Mouse (Mus musculus): ENCODE results near the gene Cdk7. TPM values are rescaled to one million over a fixed set of nuclear protein-coding genes. Genes with fewer than 3 reads are reported as not detected.
A peak's percentile ranks its signal among the peaks of the same experiment; 100 is the strongest.

Cdk7 gene
- polyA plus RNA-seq, 1 experiment from 2014 or later: 111 TPM

- no peak for ATAC-seq (ENCODE audit: low FRiP score, low TSS enrichment)
- no peaks in the 10 kb centered on the region for H3K4me1 ChIP-seq (ENCODE audit: control insufficient read depth, insufficient read depth, low read length)
- no peak overlapping the region for H3K4me2 ChIP-seq (replicated peaks; ENCODE audit: low read depth, low read length)
- H3K27ac ChIP-seq (ENCODE audit: low read depth, low read length): no peak overlapping the region
- WGBS: 85% methylated on average over 8 of the region's 8 CpGs
- H3K9me3 ChIP-seq (ENCODE audit: control insufficient read depth, low read length): no peaks in the 10 kb centered on the region
- no peaks in the 10 kb centered on the region for H3K27me3 ChIP-seq (ENCODE audit: control insufficient read depth, insufficient read depth, low read length)
- H3K9ac ChIP-seq (ENCODE audit: low read depth, low read length): no peak overlapping the region
- H3K36me3 ChIP-seq (ENCODE audit: control insufficient read depth, insufficient read depth, low read length): no peaks in the 10 kb centered on the region
- no peak overlapping the region for H3K4me3 ChIP-seq (ENCODE audit: low read length)
Observed at GRCm38 (mm10) chr13:100752529-100752928, 21.8 kb upstream of the Cdk7 start.

GRCm38 (mm10) chr13:100751402-100751801 is 20.7 kb upstream of the Cdk7 start:
- no peak overlapping the region for H3K4me3 ChIP-seq (ENCODE audit: low read length)
- no peak for ATAC-seq (ENCODE audit: low FRiP score, low TSS enrichment)
- H3K36me3 ChIP-seq (ENCODE audit: control insufficient read depth, insufficient read depth, low read length): no peaks in the 10 kb centered on the region
- H3K9ac ChIP-seq (ENCODE audit: low read depth, low read length): no peak overlapping the region
- no peaks in the 10 kb centered on the region for H3K9me3 ChIP-seq (ENCODE audit: control insufficient read depth, low read length)
- WGBS: 84% methylated on average over 3 of the region's 3 CpGs
- H3K27me3 ChIP-seq (ENCODE audit: control insufficient read depth, insufficient read depth, low read length): no peaks in the 10 kb centered on the region
- H3K4me1 ChIP-seq (ENCODE audit: control insufficient read depth, insufficient read depth, low read length): no peaks in the 10 kb centered on the region
- H3K27ac ChIP-seq (ENCODE audit: low read depth, low read length): no peak overlapping the region
- H3K4me2 ChIP-seq (replicated peaks; ENCODE audit: low read depth, low read length): no peak overlapping the region

GRCm38 (mm10) chr13:100750799-100751198 is 20.1 kb upstream of the Cdk7 start:
- no peaks in the 10 kb centered on the region for H3K4me1 ChIP-seq (ENCODE audit: control insufficient read depth, insufficient read depth, low read length)
- H3K27me3 ChIP-seq (ENCODE audit: control insufficient read depth, insufficient read depth, low read length): no peaks in the 10 kb centered on the region
- no peak overlapping the region for H3K27ac ChIP-seq (ENCODE audit: low read depth, low read length)
- H3K9ac ChIP-seq (ENCODE audit: low read depth, low read length): no peak overlapping the region
- H3K4me2 ChIP-seq (replicated peaks; ENCODE audit: low read depth, low read length): no peak overlapping the region
- 61% methylated on average over 5 of the region's 5 CpGs for WGBS
- no peaks in the 10 kb centered on the region for H3K36me3 ChIP-seq (ENCODE audit: control insufficient read depth, insufficient read depth, low read length)
- ATAC-seq (ENCODE audit: low FRiP score, low TSS enrichment): no peak
- no peak overlapping the region for H3K4me3 ChIP-seq (ENCODE audit: low read length)
- H3K9me3 ChIP-seq (ENCODE audit: control insufficient read depth, low read length): no peaks in the 10 kb centered on the region

- Histone ChIP-seq H3K4me3 (ENCODE audit: low read length) (no peak overlapping the region), H3K4me1 (ENCODE audit: control insufficient read depth, insufficient read depth, low read length) (no peaks in the 10 kb centered on the region), H3K27ac (ENCODE audit: low read depth, low read length) (no peak overlapping the region), H3K9me3 (ENCODE audit: control insufficient read depth, low read length) (no peaks in the 10 kb centered on the region), H3K9ac (ENCODE audit: low read depth, low read length) (no peak overlapping the region), H3K4me2 (replicated peaks; ENCODE audit: low read depth, low read length) (no peak overlapping the region), H3K36me3 (ENCODE audit: control insufficient read depth, insufficient read depth, low read length) (no peaks in the 10 kb centered on the region), H3K27me3 (ENCODE audit: control insufficient read depth, insufficient read depth, low read length) (no peaks in the 10 kb centered on the region)
- WGBS: 55% methylated on average over 8 of the region's 8 CpGs
- no peak for ATAC-seq (ENCODE audit: low FRiP score, low TSS enrichment)
Observed at GRCm38 (mm10) chr13:100748638-100749037, 17.9 kb upstream of the Cdk7 start.

GRCm38 (mm10) chr13:100746090-100746489 is 15.4 kb upstream of the Cdk7 start:
- H3K4me1 ChIP-seq (ENCODE audit: control insufficient read depth, insufficient read depth, low read length): peaks cover 3% of the 10 kb centered on the region; the same call in 1 of the 2 replicates

GRCm38 (mm10) chr13:100744036-100744744 is 13.5 kb upstream of the Cdk7 start, which contains the start of gene Mrps36:
Mrps36 (minus strand) TSS chr13:100744659.
- peak within 1 kb of the TSS; percentile 62 for H3K4me2 ChIP-seq (replicated peaks; ENCODE audit: low read depth, low read length)
- H3K4me1 ChIP-seq (ENCODE audit: control insufficient read depth, insufficient read depth, low read length): peaks cover 3% of the 10 kb centered on the region; the same call in 1 of the 2 replicates
- no peaks in the 10 kb centered on the region for H3K27me3 ChIP-seq (ENCODE audit: control insufficient read depth, insufficient read depth, low read length)
- H3K4me3 ChIP-seq (ENCODE audit: low read length): peak within 1 kb of the TSS; percentile 84
- peak within 1 kb of the TSS; percentile 98 for H3K27ac ChIP-seq (ENCODE audit: low read depth, low read length)
- ATAC-seq (ENCODE audit: low FRiP score, low TSS enrichment): peak; percentile 96
- 0 out of 2 replicates have a peak, but pooled peaks cover 2% of the 10 kb centered on the region for H3K36me3 ChIP-seq (ENCODE audit: control insufficient read depth, insufficient read depth, low read length)
- WGBS: under 1% methylated on average over 51 of the region's 52 CpGs
- no peaks in the 10 kb centered on the region for H3K9me3 ChIP-seq (ENCODE audit: control insufficient read depth, low read length)
- peak within 1 kb of the TSS; percentile 87 for H3K9ac ChIP-seq (ENCODE audit: low read depth, low read length)

More at GRCm38 (mm10) chr13:100746090-100746489, 15.4 kb upstream of the Cdk7 start:
- Histone ChIP-seq H3K9ac (ENCODE audit: low read depth, low read length) (no peak overlapping the region), H3K4me2 (replicated peaks; ENCODE audit: low read depth, low read length) (no peak overlapping the region), H3K36me3 (ENCODE audit: control insufficient read depth, insufficient read depth, low read length) (no peaks in the 10 kb centered on the region), H3K9me3 (ENCODE audit: control insufficient read depth, low read length) (no peaks in the 10 kb centered on the region), H3K4me3 (ENCODE audit: low read length) (no peak overlapping the region), H3K27ac (ENCODE audit: low read depth, low read length) (no peak overlapping the region), H3K27me3 (ENCODE audit: control insufficient read depth, insufficient read depth, low read length) (no peaks in the 10 kb centered on the region)
- ATAC-seq (ENCODE audit: low FRiP score, low TSS enrichment): no peak
- WGBS: 85% methylated on average over 3 of the region's 3 CpGs

GRCm38 (mm10) chr13:100743346-100744035 is 12.8 kb upstream of the Cdk7 start:
- Histone ChIP-seq H3K9ac (ENCODE audit: low read depth, low read length) (peak overlapping the region; percentile 87), H3K36me3 (ENCODE audit: control insufficient read depth, insufficient read depth, low read length) (0 out of 2 replicates have a peak, but pooled peaks cover 2% of the 10 kb centered on the region), H3K4me2 (replicated peaks; ENCODE audit: low read depth, low read length) (peak overlapping the region; percentile 62), H3K27me3 (ENCODE audit: control insufficient read depth, insufficient read depth, low read length) (no peaks in the 10 kb centered on the region), H3K4me3 (ENCODE audit: low read length) (peak overlapping the region; percentile 84), H3K4me1 (ENCODE audit: control insufficient read depth, insufficient read depth, low read length) (peaks cover 3% of the 10 kb centered on the region; the same call in 1 of the 2 replicates), H3K27ac (ENCODE audit: low read depth, low read length) (peak overlapping the region; percentile 98), H3K9me3 (ENCODE audit: control insufficient read depth, low read length) (no peaks in the 10 kb centered on the region)
- 60% methylated on average over 11 of the region's 11 CpGs for WGBS
- ATAC-seq (ENCODE audit: low FRiP score, low TSS enrichment): peak; percentile 39

- Histone ChIP-seq H3K9ac (ENCODE audit: low read depth, low read length) (no peak overlapping the region), H3K4me1 (ENCODE audit: control insufficient read depth, insufficient read depth, low read length) (peaks cover 3% of the 10 kb centered on the region; the same call in 1 of the 2 replicates), H3K27ac (ENCODE audit: low read depth, low read length) (no peak overlapping the region), H3K36me3 (ENCODE audit: control insufficient read depth, insufficient read depth, low read length) (peaks cover 5% of the 10 kb centered on the region; the same call in 1 of the 2 replicates), H3K4me2 (replicated peaks; ENCODE audit: low read depth, low read length) (no peak overlapping the region; the same call in 1 of the 2 replicates), H3K27me3 (ENCODE audit: control insufficient read depth, insufficient read depth, low read length) (no peaks in the 10 kb centered on the region), H3K9me3 (ENCODE audit: control insufficient read depth, low read length) (no peaks in the 10 kb centered on the region), H3K4me3 (ENCODE audit: low read length) (no peak overlapping the region)
- WGBS: 86% methylated on average over 5 of the region's 5 CpGs
- no peak for ATAC-seq (ENCODE audit: low FRiP score, low TSS enrichment)
Observed at GRCm38 (mm10) chr13:100742831-100743230, 12.1 kb upstream of the Cdk7 start.

- H3K4me2 ChIP-seq (replicated peaks; ENCODE audit: low read depth, low read length): no peak overlapping the region
- WGBS: 96% methylated on average over 2 of the region's 2 CpGs
- no peak overlapping the region for H3K9ac ChIP-seq (ENCODE audit: low read depth, low read length)
- no peaks in the 10 kb centered on the region for H3K9me3 ChIP-seq (ENCODE audit: control insufficient read depth, low read length)
- no peak for ATAC-seq (ENCODE audit: low FRiP score, low TSS enrichment)
- no peak overlapping the region for H3K4me3 ChIP-seq (ENCODE audit: low read length)
- H3K27me3 ChIP-seq (ENCODE audit: control insufficient read depth, insufficient read depth, low read length): no peaks in the 10 kb centered on the region
- H3K4me1 ChIP-seq (ENCODE audit: control insufficient read depth, insufficient read depth, low read length): peaks cover 8% of the 10 kb centered on the region
- peaks cover 23% of the 10 kb centered on the region for H3K36me3 ChIP-seq (ENCODE audit: control insufficient read depth, insufficient read depth, low read length)
- H3K27ac ChIP-seq (ENCODE audit: low read depth, low read length): no peak overlapping the region
Observed at GRCm38 (mm10) chr13:100732756-100733155, 2.0 kb upstream of the Cdk7 start.
